Mouse (Mus musculus): ENCODE measurements around the gene Adamtsl1.

Adamtsl1 gene

GRCm38 (mm10) chr4:86425581-86425980 lies 911.6 kb downstream of the Adamtsl1 start:
- DNase-seq, result peak; percentile 15 to 31

- DNase-seq, result no peak
These were observed 912.6 kb downstream of the Adamtsl1 start for GRCm38 (mm10) chr4:86426549-86426948.

GRCm38 (mm10) chr4:86427312-86427711 lies 913.3 kb downstream of the Adamtsl1 start:
- no peak for DNase-seq

GRCm38 (mm10) chr4:86428091-86428745 lies 914.2 kb downstream of the Adamtsl1 start:
- no peak for DNase-seq

- no peak for DNase-seq
These were observed 921.7 kb downstream of the Adamtsl1 start for GRCm38 (mm10) chr4:86435631-86436030.

GRCm38 (mm10) chr4:86436336-86436735 lies 922.4 kb downstream of the Adamtsl1 start:
- DNase-seq, result no peak

GRCm38 (mm10) chr4:86450468-86450867 lies 936.5 kb downstream of the Adamtsl1 start:
- DNase-seq, result no peak

- DNase-seq, result no peak
These were observed 950.8 kb downstream of the Adamtsl1 start for GRCm38 (mm10) chr4:86464808-86465207.
